Mouse (Mus musculus) ES-E14 (cell line): ENCODE results near the gene Cdk1. TPM values are rescaled to one million over a fixed set of nuclear protein-coding genes. Genes with fewer than 3 reads are reported as not detected.

Experiments used
- DNase-seq: peaks from one replicate; pipeline ENCODE4 v3.0.0-alpha.2; 2013; ENCODE audit warnings: low read depth, low spot score
- H3K27ac ChIP-seq: 2 replicates; pipeline ENCODE4 v1.5.1; 2012; ENCODE audit warnings: low read depth, mild to moderate bottlenecking, low read length, moderate library complexity, mixed read lengths; ENCODE audit not compliant: poor library complexity, insufficient read depth, severe bottlenecking
- H3K36me3 ChIP-seq: 2 replicates; pipeline ENCODE4 v1.6.1; 2012; ENCODE audit warnings: mild to moderate bottlenecking, low read length, moderate library complexity, mixed read lengths; ENCODE audit not compliant: control insufficient read depth, poor library complexity, insufficient read depth, severe bottlenecking
- H3K4me1 ChIP-seq, 2 experiments: fragments of 150-350 bp in 1 of 2; sonication (generic) in 1 of 2; 2 replicates each; pipeline ENCODE4 v1.6.1; 2012; ENCODE audit warnings: low read length in 2 of 2, mild to moderate bottlenecking in 1 of 2, mixed read lengths in 1 of 2; ENCODE audit not compliant: control insufficient read depth in 2 of 2, insufficient read depth in 2 of 2, poor library complexity in 1 of 2
- H3K4me3 ChIP-seq, 2 experiments: fragments of 150-350 bp in 1 of 2; sonication (generic) in 1 of 2; 2 replicates each; pipeline ENCODE4 v1.5.1; 2012; ENCODE audit warnings: low read length in 2 of 2, low read depth in 1 of 2, mild to moderate bottlenecking in 1 of 2, mixed read lengths in 1 of 2; ENCODE audit not compliant: insufficient read depth in 1 of 2, poor library complexity in 1 of 2, severe bottlenecking in 1 of 2
- H3K9ac ChIP-seq: 2 replicates; pipeline ENCODE4 v1.6.1; 2012; ENCODE audit warnings: low read depth, mild to moderate bottlenecking, low read length, mixed read lengths; ENCODE audit not compliant: poor library complexity, insufficient read depth, severe bottlenecking
- H3K9me3 ChIP-seq: fragments of 150-350 bp; sonication (generic); 2 replicates; pipeline ENCODE4 v1.6.1; 2012; ENCODE audit warnings: low read depth, mild to moderate bottlenecking, low read length; ENCODE audit not compliant: control insufficient read depth, insufficient read depth
- CHD2 ChIP-seq: IDR thresholded peaks from 2 replicates; pipeline ENCODE4 v1.6.1; 2014; ENCODE audit warnings: mild to moderate bottlenecking, low read depth, low read length, inconsistent platforms
- HCFC1 ChIP-seq: IDR thresholded peaks from 2 replicates; pipeline ENCODE4 v1.6.1; 2012; ENCODE audit warnings: low read length, inconsistent platforms, borderline replicate concordance; ENCODE audit not compliant: insufficient read depth
- MAFK ChIP-seq: IDR thresholded peaks from 2 replicates; pipeline ENCODE4 v1.6.1; 2014; ENCODE audit warnings: mild to moderate bottlenecking, low read depth, low read length, inconsistent platforms; ENCODE audit not compliant: insufficient read depth
- ZC3H11A ChIP-seq: IDR thresholded peaks from 2 replicates; pipeline ENCODE4 v1.6.1; 2012; ENCODE audit warnings: low read depth, mild to moderate bottlenecking, inconsistent platforms, low read length, borderline replicate concordance
- ZNF384 ChIP-seq: IDR thresholded peaks from 2 replicates; pipeline ENCODE4 v1.6.1; 2012; ENCODE audit warnings: low read depth, low read length, inconsistent platforms
- in situ Hi-C, 2 experiments: fragments of 600-800 bp; cut with MboI; formaldehyde crosslinking; loops; one replicate each; pipeline ENCODE4 v1.15.1; 2025; ENCODE audit warnings: low sequenced_read_pairs in 2 of 2, inconsistent platforms in 1 of 2; ENCODE audit not compliant: unreplicated experiment in 2 of 2
- total RNA-seq: library from RNA; depleted of rRNA; stranded (reverse); fragments of 300-350 nt; gene quantifications from 2 replicates; pipeline ENCODE4 v1.2.3, GENCODE M21; 2012

Cdk1 gene
- total RNA-seq, 1 experiment = 351 TPM

DNA sequence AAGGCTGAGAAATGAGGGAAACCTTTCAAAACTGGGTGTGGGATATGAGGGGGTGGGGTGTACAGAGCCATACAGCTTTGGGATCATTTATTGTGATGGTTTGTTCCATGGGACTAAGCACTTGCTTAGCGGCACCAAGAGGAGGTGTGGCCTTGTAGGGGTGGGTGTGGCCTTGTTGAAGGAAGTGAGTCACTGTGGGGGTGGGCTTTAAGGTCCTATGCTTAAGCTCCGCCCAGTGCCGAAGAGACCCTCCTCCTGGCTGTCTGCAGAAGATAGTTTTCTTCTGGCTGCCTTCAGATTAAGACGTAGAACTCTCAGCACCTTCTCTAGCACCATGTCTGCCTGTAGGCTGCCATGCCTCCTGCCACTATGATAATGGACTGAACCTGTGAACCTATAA, 36.8 kb upstream of the Cdk1 start:
- no peak for DNase-seq
- Histone ChIP-seq H3K27ac (no peak overlapping the region), H3K4me3 (no peak overlapping the region), H3K9me3 (no peaks in the 10 kb centered on the region), H3K4me1 (peaks cover 1 to 6% of the 10 kb centered on the region in 2 experiments; a peak in 1 of 4 replicates), H3K36me3 (no peaks in the 10 kb centered on the region), H3K9ac (no peak overlapping the region)
- TF ChIP-seq ZC3H11A = no peak
- no peak for TF ChIP-seq ZNF384
- in situ Hi-C loops = no loop called here

DNA sequence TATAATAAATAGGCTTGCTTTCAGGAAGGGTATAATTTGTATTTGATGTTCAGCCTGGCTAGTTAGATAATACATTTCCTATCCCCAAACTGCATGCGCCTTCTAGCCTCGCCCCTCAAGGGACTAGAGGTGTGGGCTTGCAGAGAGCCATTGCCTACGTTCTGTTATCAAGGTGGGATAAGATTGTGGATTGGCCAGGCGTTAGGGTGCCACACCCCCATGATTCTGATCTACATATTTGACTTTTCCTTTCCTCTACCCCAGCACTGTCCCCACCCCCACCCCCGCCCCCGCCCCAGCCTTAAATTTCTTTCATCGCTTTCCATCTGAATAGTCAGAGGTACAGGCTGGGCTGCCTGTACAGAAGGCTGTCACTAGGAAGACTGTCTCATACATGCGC, 34.0 kb upstream of the Cdk1 start:
- no peak for DNase-seq
- Histone ChIP-seq H3K36me3 (no peaks in the 10 kb centered on the region), H3K9ac (no peak overlapping the region), H3K4me1 (peaks cover 1 to 9% of the 10 kb centered on the region in 2 experiments; a peak in 1 of 4 replicates), H3K9me3 (no peaks in the 10 kb centered on the region), H3K27ac (no peak overlapping the region), H3K4me3 (no peak overlapping the region)
- in situ Hi-C loops = no loop called here
- no peak for TF ChIP-seq MAFK
- no peak for TF ChIP-seq HCFC1
- no peak for TF ChIP-seq CHD2
- TF ChIP-seq ZC3H11A = no peak

DNA sequence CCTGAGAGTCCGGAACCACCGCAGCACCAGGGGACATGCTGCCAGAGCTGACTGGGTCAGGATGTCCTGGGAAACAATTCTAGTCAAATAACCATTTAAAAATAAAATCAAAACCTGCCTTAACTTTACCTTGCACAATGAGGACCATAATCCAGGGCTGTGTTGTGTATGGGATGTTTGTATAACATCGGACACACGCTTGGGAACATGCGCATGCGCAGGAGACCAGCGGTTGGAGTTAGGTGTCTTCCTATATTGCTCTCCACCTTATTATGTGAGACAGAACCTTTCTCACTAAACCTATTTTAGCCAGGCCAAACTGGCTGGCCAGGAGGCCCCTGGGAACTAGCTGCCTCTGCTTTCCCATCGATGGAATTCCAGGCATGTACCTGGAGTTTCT, 32.4 kb upstream of the Cdk1 start:
- no peaks in the 10 kb centered on the region for H3K9me3 ChIP-seq
- no peak overlapping the region for H3K27ac ChIP-seq
- no peak overlapping the region for H3K9ac ChIP-seq
- in situ Hi-C loops = no loop called here
- DNase-seq = no peak
- H3K4me3 ChIP-seq = no peak overlapping the region
- TF ChIP-seq CHD2 (no peak), ZNF384 (no peak), HCFC1 (no peak), ZC3H11A (no peak)
- peaks cover 1 to 9% of the 10 kb centered on the region in 2 experiments; a peak in 1 of 4 replicates for H3K4me1 ChIP-seq
- H3K36me3 ChIP-seq = no peaks in the 10 kb centered on the region

DNA sequence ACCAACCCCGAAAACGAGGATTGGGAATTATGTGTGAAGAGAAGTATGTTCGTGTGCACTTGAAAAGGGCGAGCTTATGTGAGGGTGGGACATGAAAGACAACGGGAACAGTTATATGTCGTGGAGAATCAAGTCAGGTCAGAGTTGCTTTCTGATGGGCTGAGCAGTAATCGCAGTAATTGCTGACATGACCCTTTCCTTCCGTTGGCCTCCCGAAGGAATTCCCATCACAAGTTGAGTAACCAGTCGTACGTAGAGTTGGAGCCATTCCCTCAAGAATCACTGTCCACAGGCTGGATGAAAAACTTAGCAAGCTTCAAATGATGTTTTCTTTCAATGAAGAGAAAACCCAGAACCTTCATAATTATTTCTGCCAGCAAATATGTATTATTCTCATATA, 31.9 kb upstream of the Cdk1 start:
- H3K4me1 ChIP-seq = peaks cover 1 to 9% of the 10 kb centered on the region in 2 experiments; a peak in 1 of 4 replicates
- no peak overlapping the region for H3K4me3 ChIP-seq
- TF ChIP-seq MAFK (peak; percentile 85), ZC3H11A (no peak)
- DNase-seq = no peak
- H3K9ac ChIP-seq = no peak overlapping the region
- no peaks in the 10 kb centered on the region for H3K36me3 ChIP-seq
- no peak overlapping the region for H3K27ac ChIP-seq
- in situ Hi-C loops = no loop called here
- H3K9me3 ChIP-seq = no peaks in the 10 kb centered on the region

DNA sequence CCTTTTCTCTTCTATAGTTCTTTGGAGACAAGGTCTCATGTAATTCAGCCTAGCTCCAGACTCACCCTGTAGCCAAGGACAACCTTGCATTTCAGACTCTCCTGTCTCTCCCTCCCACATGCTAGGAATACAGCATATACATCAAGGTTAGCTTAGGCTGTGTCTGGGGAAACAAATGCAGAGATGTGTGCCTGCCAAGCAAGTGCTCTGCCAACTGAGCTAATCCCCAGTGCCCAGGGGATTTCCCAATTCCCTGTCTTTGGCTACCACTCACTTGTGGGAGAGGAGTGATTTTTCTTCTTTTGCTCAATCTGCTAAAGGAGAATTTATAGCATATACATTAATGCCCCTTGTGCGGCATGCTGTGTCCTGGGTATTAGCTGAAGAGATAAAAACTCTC, 30.4 kb upstream of the Cdk1 start:
- H3K27ac ChIP-seq = no peak overlapping the region
- H3K9me3 ChIP-seq = no peaks in the 10 kb centered on the region
- in situ Hi-C loops = no loop called here
- DNase-seq = no peak
- TF ChIP-seq ZNF384 (no peak), ZC3H11A (no peak), HCFC1 (no peak), MAFK (no peak), CHD2 (no peak)
- peaks cover 1 to 9% of the 10 kb centered on the region in 2 experiments; a peak in 1 of 4 replicates for H3K4me1 ChIP-seq
- H3K36me3 ChIP-seq = no peaks in the 10 kb centered on the region
- H3K9ac ChIP-seq = no peak overlapping the region
- no peak overlapping the region for H3K4me3 ChIP-seq
